Mouse (Mus musculus) embryonic stem cell, embryonic (primary cell): ENCODE data around the gene Man2a2.

Source experiments
- CTCF ChIA-PET, 4 experiments: fragments of 300-600 bp in 2 of 4; fragments of 350-600 bp in 2 of 4; sonication (Branson Sonifier 250); formaldehyde crosslinking; loops; one replicate each; lab custom pipeline; 2022; ENCODE audit warnings: inconsistent platforms in 2 of 4; lab: Charles Lee
- POLR2A ChIA-PET, 4 experiments: fragments of 300-600 bp in 2 of 4; fragments of 350-600 bp in 2 of 4; sonication (Branson Sonifier 250); formaldehyde crosslinking; loops; one replicate each; lab custom pipeline; 2022; ENCODE audit warnings: antibody characterized with exemption in 4 of 4, inconsistent platforms in 1 of 4; lab: Charles Lee

The Man2a2 gene

GRCm38 (mm10) chr7:80386235-80386930, 15.2 kb upstream of the Man2a2 start:
- ChIA-PET POLR2A (interaction anchor here (0.5 to 3.5 kb wide), 37 partner anchors 10 to 761 kb away, joined by 3 to 26 read pairs (median 4); partner anchors contain the start of genes Blm (in 1 of the 4), Hddc3 (in 1 of the 4), Man2a2 (in 1 of the 4) and Rccd1 (in 1 of the 4)), CTCF (interaction anchor here (0.5 to 2.7 kb wide), 109 partner anchors 8 to 1888 kb away, joined by 3 to 61 read pairs (median 4); partner anchors contain the start of genes Hddc3 (in 3 of the 4), Crtc3 (in 2 of the 4), Cib1 (in 1 of the 4) and Gdpgp1 (in 1 of the 4))

DNA sequence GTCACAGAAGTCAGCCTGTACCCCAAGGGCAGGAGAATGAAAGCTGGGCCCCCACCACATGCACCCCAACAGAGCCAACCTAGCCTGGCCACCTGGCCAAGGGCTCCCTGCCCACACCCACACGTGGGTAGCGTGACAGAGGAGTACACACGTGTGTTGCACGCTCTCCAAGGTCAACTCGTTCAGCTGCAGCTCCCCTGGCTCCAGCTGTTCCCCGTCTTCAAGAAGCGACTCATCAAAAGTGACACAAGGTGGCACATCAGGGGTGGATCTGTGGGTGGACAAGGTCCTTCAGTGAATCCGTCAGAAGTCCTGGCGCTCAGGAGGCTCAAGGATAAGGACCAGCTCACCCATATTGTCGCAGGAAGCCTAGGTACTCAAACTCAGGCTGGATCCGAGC, 11.7 kb upstream of the Man2a2 start:
- POLR2A ChIA-PET: interaction anchor here (0.5 to 6.8 kb wide), 30 partner anchors 8 to 463 kb away, joined by 3 to 24 read pairs (median 3); partner anchors contain the start of genes Blm (in 2 of the 4), Rccd1 (in 2 of the 4), Furin (in 1 of the 4) and Man2a2 (in 1 of the 4)
- CTCF ChIA-PET: interaction anchor here (0.7 to 4.4 kb wide), 17 partner anchors 8 to 363 kb away, joined by 3 to 25 read pairs (median 5); partner anchors contain the start of gene Man2a2 (in 1 of the 4)

DNA sequence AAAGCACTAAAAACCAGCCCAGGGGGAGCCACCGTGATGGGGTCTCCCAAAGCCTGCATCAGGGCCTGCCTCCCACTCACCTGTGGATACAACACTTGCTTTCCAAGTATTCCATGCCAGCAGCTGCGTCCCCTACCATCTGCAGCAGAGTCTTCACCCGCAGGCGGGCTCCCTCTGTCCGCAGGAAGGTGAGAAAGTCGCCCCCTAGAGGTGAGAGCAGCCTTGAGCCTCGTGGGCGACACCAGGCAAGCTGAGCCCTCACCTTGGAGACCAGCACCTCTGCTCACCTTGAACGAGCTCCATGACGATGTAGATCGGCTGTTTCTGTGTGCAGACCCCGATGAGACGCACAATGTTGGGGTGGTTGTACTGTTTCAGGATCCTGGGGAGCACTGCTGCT, 8.4 kb upstream of the Man2a2 start:
- ChIA-PET POLR2A (interaction anchor here in 3 of 4 experiments (0.5 to 6.8 kb wide), 15 partner anchors 9 to 454 kb away, joined by 3 to 24 read pairs (median 4); partner anchors contain the start of genes Hddc3 (in 1 of the 3), Idh2 (in 1 of the 3), Man2a2 (in 1 of the 3) and Rccd1 (in 1 of the 3)), CTCF (interaction anchor here (0.5 to 4.0 kb wide), 55 partner anchors 8 to 767 kb away, joined by 3 to 71 read pairs (median 4); partner anchors contain the start of genes Hddc3 (in 3 of the 4), Cib1 (in 2 of the 4), Gdpgp1 (in 2 of the 4) and Blm (in 1 of the 4))

DNA sequence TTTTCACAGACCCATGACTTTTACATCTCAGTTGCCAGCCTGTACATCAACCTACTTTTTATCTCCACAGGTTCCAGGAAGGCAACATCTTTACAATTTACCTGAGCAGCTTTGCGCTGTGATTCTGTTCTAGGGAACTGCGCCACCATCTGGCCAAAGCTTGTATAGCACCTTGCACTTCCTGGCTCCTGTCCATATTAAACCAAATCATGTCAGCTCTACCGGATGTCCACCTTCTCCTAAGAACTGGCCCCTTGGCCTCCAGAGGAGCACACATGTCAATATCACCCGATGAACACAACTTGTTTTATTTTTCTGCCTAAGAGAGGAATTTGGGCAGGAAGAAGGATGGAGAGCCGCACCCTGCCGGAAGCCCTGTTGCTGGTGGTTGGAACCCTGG, 6.3 kb upstream of the Man2a2 start:
- ChIA-PET CTCF (interaction anchor here (0.5 to 4.0 kb wide), 99 partner anchors 9 to 683 kb away, joined by 3 to 71 read pairs (median 4); partner anchors contain the start of genes Unc45a (in 4 of the 4), Hddc3 (in 3 of the 4), Blm (in 2 of the 4) and Crtc3 (in 2 of the 4)), POLR2A (interaction anchor here in 3 of 4 experiments (0.6 to 3.4 kb wide), 24 partner anchors 8 to 333 kb away, joined by 3 to 13 read pairs (median 4); partner anchors contain the start of genes Hddc3 (in 3 of the 3), Rccd1 (in 2 of the 3) and Cib1 (in 1 of the 3))

DNA sequence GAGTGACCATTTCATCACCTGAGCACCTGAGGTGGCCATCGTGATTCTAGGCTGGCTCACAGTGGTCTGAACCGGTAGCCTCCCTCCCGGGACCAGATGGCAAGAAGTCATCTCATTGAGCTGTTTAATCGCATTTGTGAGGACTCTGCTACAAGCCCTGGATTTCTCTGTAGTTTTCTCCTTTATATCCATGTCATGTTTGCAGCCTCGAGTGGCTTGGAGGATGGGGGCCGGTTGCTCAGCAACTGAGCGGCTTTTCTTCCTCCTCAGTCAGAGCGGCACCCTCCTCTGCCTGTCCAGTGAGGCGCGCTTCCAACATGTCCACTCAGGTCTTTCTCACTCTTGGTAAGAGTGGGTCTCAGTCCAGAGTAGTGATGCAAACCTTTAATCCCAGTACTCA, 5.0 kb upstream of the Man2a2 start:
- POLR2A ChIA-PET: interaction anchor here in 1 of 4 experiments (0.6 to 1.4 kb wide), 3 partner anchors 33 to 235 kb away, joined by 3 read pairs; partner anchors contain the start of genes Hddc3 and Rccd1

GRCm38 (mm10) chr7:80375376-80376039, 4.3 kb upstream of the Man2a2 start:
- POLR2A ChIA-PET: interaction anchor here in 1 of 4 experiments (1.0 to 1.4 kb wide), 2 partner anchors 33 to 235 kb away, joined by 3 read pairs; partner anchors contain the start of gene Hddc3
- CTCF ChIA-PET: interaction anchor here in 2 of 4 experiments (0.6 to 1.3 kb wide), 2 partner anchors 32 to 235 kb away, joined by 3 to 5 read pairs; partner anchors contain the start of gene Hddc3 (in 1 of the 2)

More for the DNA sequence above, 5.0 kb upstream of the Man2a2 start:
- CTCF ChIA-PET: interaction anchor here in 2 of 4 experiments (0.7 to 1.3 kb wide), 2 partner anchors 207 to 235 kb away, joined by 4 to 5 read pairs; no protein-coding TSS in a partner anchor

- POLR2A ChIA-PET: interaction anchor here in 1 of 4 experiments (1.2 kb wide), 1 partner anchor 234 kb away, joined by 3 read pairs; no protein-coding TSS in a partner anchor
- CTCF ChIA-PET: interaction anchor here in 2 of 4 experiments (0.6 to 1.4 kb wide), 5 partner anchors 8 to 486 kb away, joined by 3 to 14 read pairs (median 3); partner anchors contain the start of gene Hddc3 (in 1 of the 2)
These were observed 3.6 kb upstream of the Man2a2 start for GRCm38 (mm10) chr7:80374733-80375132.

DNA sequence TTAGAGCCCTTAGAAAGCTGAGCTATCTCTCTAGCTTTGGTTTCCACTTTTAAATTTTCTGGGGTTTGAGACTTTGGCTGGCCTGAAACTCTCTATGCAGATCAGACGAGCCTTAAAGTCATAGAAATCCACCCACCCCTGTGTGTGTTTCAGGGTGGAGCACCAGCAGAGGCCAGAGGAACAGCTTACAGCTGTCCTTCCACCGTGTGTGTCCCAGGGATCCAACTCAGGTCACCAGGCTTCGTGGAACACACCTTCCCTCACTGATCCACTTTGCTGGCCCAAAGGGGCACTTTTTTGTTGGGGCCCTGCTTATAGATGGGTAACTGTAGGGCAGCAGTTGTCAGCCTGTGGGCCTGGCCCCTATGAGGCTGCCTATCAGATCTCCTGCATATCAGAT, 3.1 kb upstream of the Man2a2 start:
- ChIA-PET CTCF (interaction anchor here in 2 of 4 experiments (0.6 to 1.4 kb wide), 4 partner anchors 9 to 486 kb away, joined by 3 to 14 read pairs (median 5); no protein-coding TSS in a partner anchor), POLR2A (interaction anchor here in 1 of 4 experiments (1.2 kb wide), 1 partner anchor 233 kb away, joined by 3 read pairs; no protein-coding TSS in a partner anchor)

DNA sequence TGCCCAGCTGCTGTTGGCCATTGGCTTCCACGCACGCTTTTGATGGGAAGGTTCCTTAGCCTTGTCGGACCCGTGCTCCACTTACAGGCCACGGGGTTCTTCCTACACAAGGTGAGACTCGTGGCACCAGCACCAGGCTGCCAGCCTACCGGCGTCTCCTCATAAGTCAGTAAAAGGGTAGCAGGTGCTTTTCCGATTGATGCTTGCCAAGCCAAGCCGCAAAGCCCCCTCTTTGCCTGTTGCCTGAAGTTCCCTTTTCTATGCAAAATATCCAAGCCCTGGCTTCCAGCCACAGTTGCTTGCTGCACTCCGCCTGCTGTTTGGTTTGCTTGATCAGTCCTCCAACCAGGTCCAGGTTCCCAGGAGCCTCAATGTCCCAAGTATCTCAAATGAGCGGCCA, 2.7 kb upstream of the Man2a2 start:
- POLR2A ChIA-PET: interaction anchor here in 2 of 4 experiments (0.9 to 1.2 kb wide), 3 partner anchors 9 to 233 kb away, joined by 3 read pairs; no protein-coding TSS in a partner anchor
- CTCF ChIA-PET: interaction anchor here in 2 of 4 experiments (0.6 to 1.4 kb wide), 2 partner anchors 9 to 413 kb away, joined by 3 to 7 read pairs; no protein-coding TSS in a partner anchor

- POLR2A ChIA-PET: interaction anchor here in 2 of 4 experiments (0.8 to 1.2 kb wide), 3 partner anchors 10 to 528 kb away, joined by 3 to 4 read pairs (median 3); no protein-coding TSS in a partner anchor
- CTCF ChIA-PET: interaction anchor here in 2 of 4 experiments (0.6 to 1.1 kb wide), 2 partner anchors 8 to 1176 kb away, joined by 4 to 5 read pairs; no protein-coding TSS in a partner anchor
These were observed 2.2 kb upstream of the Man2a2 start for GRCm38 (mm10) chr7:80373352-80373751.

DNA sequence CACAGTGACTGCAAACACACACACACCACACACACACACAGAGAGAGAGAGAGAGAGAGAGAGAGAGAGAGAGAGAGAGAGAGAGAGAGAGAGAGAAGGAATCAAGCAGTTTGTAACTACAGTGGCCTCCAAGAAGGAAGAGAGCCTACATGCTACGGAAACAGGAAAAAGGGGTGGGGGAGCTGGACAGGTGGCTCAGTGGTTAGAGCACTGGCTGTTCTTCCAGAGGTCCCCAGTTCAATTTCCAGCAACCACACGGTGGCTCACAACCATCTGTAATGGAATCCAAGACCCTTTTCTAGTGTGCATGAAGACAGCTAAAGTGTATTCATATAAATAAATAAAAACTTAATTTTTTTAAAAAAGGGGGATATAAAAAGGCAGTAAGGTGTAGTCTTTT, 1.5 kb upstream of the Man2a2 start:
- POLR2A ChIA-PET: interaction anchor here (0.7 to 1.2 kb wide), 6 partner anchors 10 to 744 kb away, joined by 3 to 5 read pairs (median 4); no protein-coding TSS in a partner anchor
- CTCF ChIA-PET: interaction anchor here in 3 of 4 experiments (0.6 to 1.2 kb wide), 11 partner anchors 9 to 1177 kb away, joined by 3 to 17 read pairs (median 5); partner anchors contain the start of gene Hddc3 (in 1 of the 3)

DNA sequence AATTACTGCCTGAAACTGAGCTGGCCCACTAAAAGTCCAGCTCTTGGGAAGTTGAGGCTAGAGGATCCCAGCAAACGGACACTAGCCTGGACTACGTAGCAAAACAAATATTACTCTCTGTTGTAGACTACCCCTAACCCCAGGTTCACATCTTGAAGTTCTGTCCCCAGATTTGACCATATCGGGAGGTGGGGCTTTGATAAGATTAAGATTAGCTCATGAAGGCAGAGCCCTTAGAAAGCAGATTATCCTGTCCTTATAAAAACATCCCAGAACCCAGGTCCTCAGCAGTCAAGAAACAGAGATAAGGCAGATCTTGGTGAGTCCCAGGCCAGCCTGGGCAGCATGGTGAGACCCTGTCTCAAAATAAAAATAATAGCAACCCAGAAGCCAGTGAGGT, 991 bp upstream of the Man2a2 start:
- CTCF ChIA-PET: interaction anchor here in 2 of 4 experiments (0.6 to 1.2 kb wide), 16 partner anchors 8 to 348 kb away, joined by 3 to 17 read pairs (median 4); partner anchors contain the start of gene Hddc3 (in 1 of the 2)
- POLR2A ChIA-PET: interaction anchor here in 3 of 4 experiments (0.5 to 1.2 kb wide), 11 partner anchors 11 to 745 kb away, joined by 3 to 7 read pairs (median 3); partner anchors contain the start of gene Rccd1 (in 1 of the 3)

DNA sequence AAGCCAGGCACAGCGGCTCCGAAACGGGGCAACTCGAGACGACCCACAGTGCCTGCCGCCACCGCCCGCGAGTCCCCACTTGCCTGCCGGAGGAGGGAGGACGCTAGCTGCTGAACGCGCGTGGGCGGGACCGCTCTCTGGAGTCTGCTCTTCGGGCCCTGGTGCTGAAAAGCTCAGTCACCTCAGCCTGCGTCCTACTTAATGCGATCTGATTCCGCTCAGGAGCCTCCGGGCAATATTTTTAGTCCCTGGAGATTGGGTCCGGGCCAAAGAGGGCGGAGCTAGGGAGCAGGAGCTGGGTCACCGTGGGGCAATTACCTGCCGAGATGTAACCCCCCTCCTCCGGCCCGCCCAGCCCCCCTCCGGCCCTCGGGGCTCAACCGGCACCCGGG, 530 bp downstream of the Man2a2 start:
- ChIA-PET POLR2A (interaction anchor here in 3 of 4 experiments (0.6 to 3.8 kb wide), 41 partner anchors 9 to 490 kb away, joined by 3 to 31 read pairs (median 4); partner anchors contain the start of genes Hddc3 (in 3 of the 3), Rccd1 (in 2 of the 3), Cib1 (in 1 of the 3) and Gdpgp1 (in 1 of the 3)), CTCF (interaction anchor here (0.6 to 1.7 kb wide), 27 partner anchors 9 to 370 kb away, joined by 3 to 10 read pairs (median 4); partner anchors contain the start of genes Hddc3 (in 4 of the 4), Unc45a (in 2 of the 4) and Rccd1 (in 1 of the 4))

DNA sequence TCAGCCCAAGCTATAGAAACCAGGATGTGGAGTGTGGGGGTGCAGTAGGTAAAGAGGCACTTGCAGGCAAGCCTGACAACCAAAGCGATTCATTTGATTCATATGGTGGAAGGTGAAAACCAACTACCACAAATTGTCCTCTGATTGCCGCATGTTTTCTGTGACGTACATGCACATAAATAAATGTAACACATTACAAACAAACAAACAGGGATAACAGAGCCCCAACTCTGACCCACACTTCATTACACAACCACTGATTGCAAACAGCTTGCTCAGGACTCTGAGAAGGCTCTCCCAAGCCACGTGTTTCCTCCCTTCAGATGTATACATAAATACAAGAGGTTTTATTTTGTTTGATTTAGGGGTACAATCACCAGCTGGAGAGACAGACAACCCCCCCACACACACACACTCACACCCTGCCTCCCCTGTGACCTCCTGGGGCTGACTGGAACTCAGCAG, 1.2 kb downstream of the Man2a2 start:
- CTCF ChIA-PET: interaction anchor here (0.7 to 2.4 kb wide), 26 partner anchors 9 to 371 kb away, joined by 3 to 10 read pairs (median 4); partner anchors contain the start of genes Hddc3 (in 4 of the 4), Rccd1 (in 1 of the 4) and Unc45a (in 1 of the 4)

GRCm38 (mm10) chr7:80369461-80369860, 1.7 kb downstream of the Man2a2 start:
- ChIA-PET CTCF (interaction anchor here (0.6 to 2.4 kb wide), 11 partner anchors 8 to 215 kb away, joined by 3 to 11 read pairs (median 6); partner anchors contain the start of gene Hddc3 (in 2 of the 4)), POLR2A (interaction anchor here in 3 of 4 experiments (0.6 to 3.8 kb wide), 21 partner anchors 8 to 816 kb away, joined by 3 to 31 read pairs (median 5); partner anchors contain the start of genes Rccd1 (in 2 of the 3), Blm (in 1 of the 3), Cib1 (in 1 of the 3) and Gdpgp1 (in 1 of the 3))

More for the DNA sequence above, 1.2 kb downstream of the Man2a2 start:
- POLR2A ChIA-PET: interaction anchor here in 3 of 4 experiments (0.6 to 3.8 kb wide), 38 partner anchors 7 to 491 kb away, joined by 3 to 31 read pairs (median 4); partner anchors contain the start of genes Hddc3 (in 2 of the 3), Rccd1 (in 2 of the 3), Cib1 (in 1 of the 3) and Gdpgp1 (in 1 of the 3)
